Mouse (Mus musculus): ENCODE measurements around the gene Tcta.

GRCm38 (mm10) chr9:108305629-108306520 is at the start of gene Tcta, which contains the start of gene Rhoa:
- 0 out of 2 replicates have a peak, but pooled peaks have one; percentile 8 for TF ChIP-seq CTCF (IDR thresholded peaks at IDR 0.05)
- TF ChIP-seq EP300 (IDR thresholded peaks at IDR 0.05), result no peak
